Mouse (Mus musculus) forebrain, postnatal 0 days (tissue): Measurements from ENCODE around the gene Rasl11a. TPM values are rescaled to one million over a fixed set of nuclear protein-coding genes. Genes with fewer than 3 reads are reported as not detected.
A peak's percentile ranks its signal among the peaks of the same experiment; 100 is the strongest.

ENCODE experiments used
- ATAC-seq: fragments of 200-750 bp; cut with Nextera tagmentation; 2 replicates; pipeline ENCODE4 v1.8.0; 2017; ENCODE audit warnings: mild to moderate bottlenecking, moderate library complexity
- DNase-seq: peaks from one replicate; pipeline ENCODE4 v3.0.0-alpha.2; 2015
- H3K27ac ChIP-seq: fragments of 300-500 bp; sonication (generic); 2 replicates; pipeline ENCODE4 v1.5.1; 2014; ENCODE audit warnings: low read depth, mild to moderate bottlenecking, antibody characterized with exemption, low read length, moderate library complexity, mixed read lengths
- H3K27me3 ChIP-seq: fragments of 300-500 bp; sonication (generic); 2 replicates; pipeline ENCODE4 v1.6.1; 2014; ENCODE audit warnings: mild to moderate bottlenecking, low read length, mixed read lengths; ENCODE audit not compliant: insufficient read depth
- H3K36me3 ChIP-seq: fragments of 300-500 bp; sonication (generic); 2 replicates; pipeline ENCODE4 v1.6.1; 2014; ENCODE audit warnings: mild to moderate bottlenecking, moderate library complexity; ENCODE audit not compliant: insufficient read depth
- H3K4me1 ChIP-seq: fragments of 300-500 bp; sonication (generic); 2 replicates; pipeline ENCODE4 v1.6.1; 2014; ENCODE audit warnings: antibody characterized with exemption; ENCODE audit not compliant: insufficient read depth
- H3K4me2 ChIP-seq: fragments of 300-500 bp; sonication (generic); 2 replicates; pipeline ENCODE4 v1.6.1; 2014; ENCODE audit warnings: low read depth, mild to moderate bottlenecking, moderate library complexity
- H3K4me3 ChIP-seq: fragments of 300-500 bp; sonication (generic); 2 replicates; pipeline ENCODE4 v1.5.1; 2014; ENCODE audit warnings: low read depth, low read length, mixed read lengths
- H3K9ac ChIP-seq: fragments of 300-500 bp; sonication (generic); 2 replicates; pipeline ENCODE4 v1.6.1; 2014; ENCODE audit warnings: mild to moderate bottlenecking
- H3K9me3 ChIP-seq: fragments of 300-500 bp; sonication (generic); 2 replicates; pipeline ENCODE4 v1.6.1; 2016; ENCODE audit warnings: low read length
- CTCF ChIP-seq: sonication (generic); IDR thresholded peaks from 2 replicates; pipeline ENCODE4 v1.5.1; 2016; ENCODE audit warnings: antibody characterized with exemption, control low read depth, low read depth
- WGBS: fragments of 180-500 bp; shearing (Covaris S2); extraction: QIAGEN DNeasy Blood & Tissue Kit; methylation state at CpG from one replicate; pipeline ENCODE4 v1.1.7; 2014; 5-methylcytosine and 5-hydroxymethylcytosine counted together
- polyA plus RNA-seq: library from polyadenylated mRNA; unstranded; fragments of >200 nt; fragmentation: Nextera tagmentation; extraction: Ambion mirVana; gene quantifications from 2 replicates; pipeline ENCODE4 v1.2.1, GENCODE M21; 2015
- total RNA-seq: library from RNA; depleted of rRNA; stranded (reverse); fragments of >200 nt; gene quantifications from 2 replicates; pipeline ENCODE4 v1.2.3, GENCODE M21; 2014

Rasl11a gene
- total and polyA plus RNA-seq, 2 experiments from 2014 or later = 17.8 to 22.8 TPM

DNA sequence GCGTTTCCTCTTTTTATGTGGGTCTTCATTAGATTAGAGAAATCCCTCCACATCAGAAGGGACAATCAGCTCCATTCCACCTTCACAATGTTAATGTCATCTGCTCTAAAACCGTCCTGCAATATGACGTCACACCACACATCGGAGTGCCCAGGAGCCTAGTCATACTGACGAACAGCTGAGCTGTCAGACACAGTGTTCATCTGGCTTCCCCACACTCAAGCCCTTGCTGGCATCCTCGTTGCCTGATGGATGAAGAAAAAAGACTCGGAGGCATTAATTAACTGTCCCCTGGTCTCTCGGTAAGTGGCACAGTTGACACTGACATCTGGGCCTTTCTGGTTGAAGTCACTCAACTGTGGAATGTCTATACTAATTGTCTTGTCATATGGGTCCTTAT lies 14.4 kb downstream of the Rasl11a start:
- WGBS = 61% methylated on average over 8 of the region's 8 CpGs
- ATAC-seq (peak; percentile 53; the same call in 1 of the 2 replicates), DNase-seq (no peak)
- Histone ChIP-seq H3K4me2 (no peak overlapping the region), H3K9me3 (no peaks in the 10 kb centered on the region), H3K27me3 (no peaks in the 10 kb centered on the region), H3K36me3 (no peaks in the 10 kb centered on the region), H3K4me1 (no peaks in the 10 kb centered on the region), H3K9ac (no peak overlapping the region), H3K4me3 (no peak overlapping the region), H3K27ac (no peak overlapping the region)
- TF ChIP-seq CTCF = no peak

DNA sequence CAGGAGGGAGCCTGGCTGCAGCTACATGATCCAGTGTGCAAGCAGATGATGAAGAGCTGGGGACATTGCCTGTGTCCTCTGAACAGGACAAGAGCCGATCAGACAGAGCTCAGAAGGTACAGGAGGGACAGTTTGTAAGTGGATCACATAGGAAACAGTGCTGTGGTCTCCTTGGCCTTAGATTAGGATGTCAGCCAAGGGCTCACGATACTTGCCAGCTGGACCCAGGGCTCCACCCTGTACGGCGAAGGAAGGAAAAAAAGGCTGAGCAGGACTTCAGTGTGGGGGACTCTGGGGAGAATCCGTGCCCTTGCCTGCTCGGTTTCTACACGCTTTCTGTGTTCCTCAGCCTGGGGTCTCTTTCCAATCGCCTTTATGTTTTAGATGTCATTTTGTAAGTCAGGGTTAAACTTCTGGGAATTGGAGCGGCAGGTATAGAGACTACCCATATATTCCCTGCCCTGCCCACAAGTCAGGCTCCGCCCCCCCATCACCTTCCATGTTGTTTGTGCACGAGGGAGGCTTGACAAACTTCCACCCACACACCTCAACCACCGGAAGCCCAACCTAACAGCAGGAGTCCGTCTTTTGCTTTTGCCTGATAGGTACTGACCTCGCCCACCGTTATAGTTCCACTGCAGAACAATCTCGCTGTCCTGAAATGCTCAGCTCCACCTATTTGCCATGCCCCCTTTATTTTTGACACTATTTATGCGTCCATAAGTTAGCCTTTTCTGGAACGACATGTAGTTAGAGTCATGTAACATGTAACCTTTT lies 15.5 kb downstream of the Rasl11a start:
- no peaks in the 10 kb centered on the region for H3K27me3 ChIP-seq
- no peaks in the 10 kb centered on the region for H3K4me1 ChIP-seq
- ATAC-seq (no peak), DNase-seq (no peak)
- H3K27ac ChIP-seq = no peak overlapping the region
- 81% methylated on average over 18 of the region's 18 CpGs for WGBS
- H3K4me2 ChIP-seq = no peak overlapping the region
- H3K4me3 ChIP-seq = no peak overlapping the region
- H3K9me3 ChIP-seq = no peaks in the 10 kb centered on the region
- H3K36me3 ChIP-seq = no peaks in the 10 kb centered on the region
- no peak for TF ChIP-seq CTCF
- no peak overlapping the region for H3K9ac ChIP-seq

DNA sequence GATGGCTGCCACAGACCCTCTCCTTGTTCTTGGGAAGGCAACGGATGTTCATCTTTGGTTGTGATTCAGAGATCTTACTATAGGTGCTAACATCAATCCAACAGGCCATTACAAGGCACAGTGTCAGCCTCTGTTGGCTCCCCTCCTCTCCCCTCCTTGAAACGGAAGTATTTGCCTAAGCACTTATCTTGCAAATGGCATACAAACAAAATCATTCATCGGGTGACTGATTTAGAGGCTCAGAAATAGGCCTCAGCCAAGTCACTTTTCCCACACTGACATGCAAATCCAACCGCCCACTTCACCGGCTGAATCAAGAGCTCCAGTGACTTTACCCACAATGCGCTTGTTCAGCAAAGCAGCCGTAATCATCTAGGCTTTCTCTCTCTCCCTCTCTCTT lies 16.7 kb downstream of the Rasl11a start:
- no peaks in the 10 kb centered on the region for H3K4me1 ChIP-seq
- no peaks in the 10 kb centered on the region for H3K27me3 ChIP-seq
- TF ChIP-seq CTCF = no peak
- H3K4me2 ChIP-seq = no peak overlapping the region
- ATAC-seq (peak; percentile 55; the same call in 1 of the 2 replicates), DNase-seq (peak; percentile 48)
- H3K27ac ChIP-seq = 0 out of 2 replicates have a peak overlapping the region, but pooled peaks have one; percentile 45
- no peak overlapping the region for H3K4me3 ChIP-seq
- no peaks in the 10 kb centered on the region for H3K9me3 ChIP-seq
- H3K36me3 ChIP-seq = no peaks in the 10 kb centered on the region
- H3K9ac ChIP-seq = no peak overlapping the region
- 40% methylated on average over 7 of the region's 7 CpGs for WGBS

DNA sequence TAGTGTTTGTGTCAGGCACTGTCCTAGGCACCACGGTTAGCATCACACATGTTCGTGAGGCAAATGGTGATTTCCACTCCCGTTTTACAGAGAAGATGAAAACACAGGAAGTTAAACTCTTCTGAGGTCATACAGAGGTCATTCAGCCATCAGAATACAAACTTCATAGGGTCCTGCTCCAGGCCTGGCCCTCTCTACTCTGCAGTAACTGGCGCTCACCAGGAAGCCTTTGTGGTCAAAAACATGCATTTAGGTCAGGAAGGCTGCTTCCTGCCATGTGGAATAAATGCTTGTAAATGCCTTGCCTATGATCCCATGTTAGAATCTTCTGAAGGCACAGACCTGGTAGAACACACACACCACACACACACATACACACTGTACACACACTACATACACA lies 20.6 kb downstream of the Rasl11a start:
- Histone ChIP-seq H3K4me2 (no peak overlapping the region), H3K4me3 (no peak overlapping the region), H3K4me1 (peaks cover 10% of the 10 kb centered on the region; the same call in 1 of the 2 replicates), H3K36me3 (no peaks in the 10 kb centered on the region), H3K9ac (no peak overlapping the region), H3K27me3 (no peaks in the 10 kb centered on the region), H3K9me3 (no peaks in the 10 kb centered on the region), H3K27ac (no peak overlapping the region)
- ATAC-seq = no peak
- no peak for TF ChIP-seq CTCF
- DNase-seq = no peak
- 88% methylated on average over 4 of the region's 4 CpGs for WGBS

DNA sequence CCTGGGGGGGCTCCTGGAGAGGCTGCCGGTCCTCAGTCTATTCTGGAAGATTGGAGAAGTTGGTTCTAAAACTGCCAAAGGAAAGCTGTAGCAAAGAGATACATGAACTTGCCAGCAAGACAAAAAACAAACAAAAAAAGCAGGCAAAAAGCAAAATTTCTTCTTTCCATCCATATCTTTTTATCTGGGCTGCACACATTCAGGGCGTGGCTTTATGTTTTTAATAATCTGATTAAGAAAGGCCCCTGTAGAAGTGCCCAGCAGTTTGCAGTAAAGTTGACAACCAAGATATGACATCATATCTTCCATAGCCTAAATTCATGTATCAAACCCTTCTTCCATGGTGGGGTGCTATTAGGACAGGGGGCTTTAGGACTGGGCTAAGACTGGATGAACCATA lies 21.4 kb downstream of the Rasl11a start:
- TF ChIP-seq CTCF = no peak
- no peaks in the 10 kb centered on the region for H3K9me3 ChIP-seq
- WGBS = 97% methylated on average over 2 of the region's 2 CpGs
- H3K4me2 ChIP-seq = no peak overlapping the region
- H3K4me1 ChIP-seq = peaks cover 10% of the 10 kb centered on the region; the same call in 1 of the 2 replicates
- H3K27ac ChIP-seq = no peak overlapping the region
- no peak for ATAC-seq
- no peak overlapping the region for H3K9ac ChIP-seq
- no peaks in the 10 kb centered on the region for H3K27me3 ChIP-seq
- DNase-seq = no peak
- H3K36me3 ChIP-seq = no peaks in the 10 kb centered on the region
- H3K4me3 ChIP-seq = no peak overlapping the region

DNA sequence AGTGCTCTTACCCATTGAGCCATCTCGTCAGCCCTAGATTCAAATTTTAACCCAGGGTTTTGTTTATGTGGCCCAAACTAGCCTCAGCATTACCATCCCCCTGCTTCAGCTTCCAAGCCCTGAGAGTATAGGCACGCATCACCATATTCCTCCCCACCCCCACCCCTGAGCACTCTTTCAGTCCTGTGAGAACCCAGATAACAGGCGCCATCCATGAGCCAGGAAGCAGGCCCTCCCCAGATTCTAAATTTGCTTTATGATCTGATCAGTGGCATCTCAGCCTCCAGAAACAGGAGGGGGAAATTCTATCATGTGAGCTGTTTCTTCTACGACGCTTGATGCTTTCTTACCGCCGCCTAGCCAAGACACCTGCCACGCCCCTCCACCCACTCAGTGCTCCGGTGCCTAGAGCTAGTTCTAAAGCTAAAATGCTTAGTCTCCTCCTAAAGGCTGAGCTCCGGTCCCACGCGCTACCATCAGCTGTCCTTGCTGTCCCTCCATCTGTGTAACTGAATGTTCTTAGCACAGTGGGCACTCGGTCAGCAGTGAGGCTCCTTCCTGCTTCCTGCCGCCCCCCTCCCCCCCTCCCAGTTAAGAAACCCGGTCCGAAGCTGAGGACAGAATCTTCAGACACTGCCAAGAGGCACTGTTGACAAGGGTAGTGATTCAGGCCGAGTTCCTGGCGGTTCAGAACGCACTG lies 22.5 kb downstream of the Rasl11a start:
- H3K9me3 ChIP-seq = no peaks in the 10 kb centered on the region
- peak overlapping the region; percentile 43 for H3K9ac ChIP-seq
- peaks cover 10% of the 10 kb centered on the region; the same call in 1 of the 2 replicates for H3K4me1 ChIP-seq
- WGBS = 5% methylated on average over 19 of the region's 19 CpGs
- H3K4me3 ChIP-seq = 0 out of 2 replicates have a peak overlapping the region, but pooled peaks have one; percentile 9
- no peaks in the 10 kb centered on the region for H3K36me3 ChIP-seq
- no peaks in the 10 kb centered on the region for H3K27me3 ChIP-seq
- DNase-seq (peak; percentile 67), ATAC-seq (peak; percentile 85)
- TF ChIP-seq CTCF = no peak; the same call in 1 of the 2 replicates
- H3K27ac ChIP-seq = peak overlapping the region; percentile 74
- peak overlapping the region; percentile 32 for H3K4me2 ChIP-seq

DNA sequence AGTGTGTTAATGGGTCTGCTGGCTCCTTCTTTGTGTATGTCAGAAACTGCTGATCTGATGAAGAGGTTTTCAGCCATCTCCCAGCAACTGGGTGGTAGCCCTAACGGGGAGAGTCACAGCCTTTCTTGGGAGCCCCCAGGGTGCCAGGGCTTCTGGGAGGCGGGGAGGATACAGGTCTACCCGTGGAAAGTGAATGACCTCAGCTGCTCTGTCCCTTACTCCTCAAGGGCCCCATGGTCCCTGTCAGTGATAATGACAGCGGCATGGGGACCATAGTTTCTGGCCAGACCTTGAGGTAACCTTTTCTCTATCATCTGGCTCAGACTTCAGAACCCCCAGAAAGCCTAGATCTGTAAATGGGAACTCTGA lies 23.1 kb downstream of the Rasl11a start:
- H3K4me3 ChIP-seq = no peak overlapping the region
- ATAC-seq (no peak), DNase-seq (no peak)
- H3K27ac ChIP-seq = peak overlapping the region; percentile 74
- H3K9ac ChIP-seq = peak overlapping the region; percentile 43; the same call in 1 of the 2 replicates
- H3K4me2 ChIP-seq = peak overlapping the region; percentile 32
- no peaks in the 10 kb centered on the region for H3K27me3 ChIP-seq
- TF ChIP-seq CTCF = no peak
- 13% methylated on average over 4 of the region's 4 CpGs for WGBS
- no peaks in the 10 kb centered on the region for H3K9me3 ChIP-seq
- H3K4me1 ChIP-seq = peaks cover 10% of the 10 kb centered on the region; the same call in 1 of the 2 replicates
- no peaks in the 10 kb centered on the region for H3K36me3 ChIP-seq
